Mouse (Mus musculus) induced T-regulatory cell, adult 2 months (primary cell): ENCODE results near the gene Rnf208.

ENCODE experiments used
- DNase-seq: peaks from one replicate; pipeline ENCODE4 v3.0.0-alpha.2; 2012; ENCODE audit warnings: low read depth

The Rnf208 gene

GRCm38 (mm10) chr2:25278928-25279882 lies 37.1 kb downstream of the Rnf208 start:
- peak; percentile 92 for DNase-seq

- DNase-seq, result no peak
Measured at GRCm38 (mm10) chr2:25285551-25285950, 43.5 kb downstream of the Rnf208 start.

- DNase-seq, result no peak
Measured at GRCm38 (mm10) chr2:25286314-25286713, 44.3 kb downstream of the Rnf208 start.

- DNase-seq, result no peak
Measured at GRCm38 (mm10) chr2:25286837-25287636, 45.0 kb downstream of the Rnf208 start.

GRCm38 (mm10) chr2:25287927-25288649 lies 46.0 kb downstream of the Rnf208 start, which contains the start of gene Tmem210:
Gene Tmem210 (plus strand): TSS chr2:25288145.
- DNase-seq, result no peak

- no peak for DNase-seq
Measured at GRCm38 (mm10) chr2:25288734-25289345, 46.8 kb downstream of the Rnf208 start.

- no peak for DNase-seq
Measured at GRCm38 (mm10) chr2:25289651-25290050, 47.6 kb downstream of the Rnf208 start, which contains the start of gene Lrrc26. Gene Lrrc26 (plus strand): TSS chr2:25289915.

GRCm38 (mm10) chr2:25290101-25290815 lies 48.2 kb downstream of the Rnf208 start:
- no peak for DNase-seq

GRCm38 (mm10) chr2:25290816-25291130 lies 48.7 kb downstream of the Rnf208 start:
- DNase-seq, result no peak

- no peak for DNase-seq
Measured at GRCm38 (mm10) chr2:25291184-25292053, 49.4 kb downstream of the Rnf208 start.

GRCm38 (mm10) chr2:25292054-25292544 lies 50.0 kb downstream of the Rnf208 start:
- peak; percentile 36 for DNase-seq

GRCm38 (mm10) chr2:25292856-25293255 lies 50.8 kb downstream of the Rnf208 start:
- peak; percentile 83 for DNase-seq

GRCm38 (mm10) chr2:25293706-25294105 lies 51.7 kb downstream of the Rnf208 start:
- no peak for DNase-seq
